Mouse (Mus musculus) spleen, adult 2 months (tissue): ENCODE results near the gene Arf1. TPM values are rescaled to one million over a fixed set of nuclear protein-coding genes. Genes with fewer than 3 reads are reported as not detected.

ENCODE experiments used
- DNase-seq, 2 experiments: peaks; one replicate each; pipeline versions ENCODE4 v3.0.0 to v3.0.0-alpha.2; 2012 to 2021; ENCODE audit warnings: low spot score in 2 of 2, low read depth in 1 of 2
- H3K27ac ChIP-seq: fragments of 200-500 bp; 2 replicates; pipeline ENCODE4 v1.5.1; 2012; ENCODE audit warnings: low read length, inconsistent platforms; ENCODE audit not compliant: insufficient read depth
- H3K27me3 ChIP-seq: fragments of 200-500 bp; 2 replicates; pipeline ENCODE4 v1.6.1; 2012; ENCODE audit warnings: mild to moderate bottlenecking, moderate library complexity, low read length, inconsistent platforms; ENCODE audit not compliant: control insufficient read depth, insufficient read depth
- H3K36me3 ChIP-seq: fragments of 200-500 bp; 2 replicates; pipeline ENCODE4 v1.6.1; 2012; ENCODE audit warnings: mild to moderate bottlenecking, low read length, inconsistent platforms; ENCODE audit not compliant: control insufficient read depth, insufficient read depth
- H3K4me1 ChIP-seq: fragments of 200-500 bp; 2 replicates; pipeline ENCODE4 v1.6.1; 2011; ENCODE audit warnings: inconsistent platforms; ENCODE audit not compliant: control insufficient read depth, insufficient read depth, insufficient read length
- H3K4me3 ChIP-seq: fragments of 200-500 bp; 2 replicates; pipeline ENCODE4 v1.5.1; 2011; ENCODE audit warnings: mild to moderate bottlenecking, inconsistent platforms; ENCODE audit not compliant: insufficient read depth, insufficient read length; ENCODE audit errors: extremely low read depth
- CTCF ChIP-seq: fragments of 200-500 bp; IDR thresholded peaks from 2 replicates; pipeline ENCODE4 v1.5.1; 2011; ENCODE audit warnings: mild to moderate bottlenecking, inconsistent platforms; ENCODE audit not compliant: insufficient read depth, insufficient read length, insufficient replicate concordance; ENCODE audit errors: extremely low read depth
- POLR2A ChIP-seq: fragments of 200-500 bp; IDR thresholded peaks from 2 replicates; pipeline ENCODE4 v1.6.1; 2011; ENCODE audit warnings: low read depth, low read length, inconsistent platforms
- WGBS: fragments of 180-500 bp; shearing (Covaris S2); methylation state at CpG from one replicate; pipeline ENCODE4 v1.1.7; 2018; 5-methylcytosine and 5-hydroxymethylcytosine counted together
- polyA plus RNA-seq: library from polyadenylated mRNA; depleted of rRNA; stranded (reverse); fragments of >200 nt; gene quantifications from 2 replicates; pipeline ENCODE4 v1.2.3, GENCODE M21; 2012; rRNA removed

Gene Arf1
- 252 and 312 TPM in 2 replicates for polyA plus RNA-seq

DNA sequence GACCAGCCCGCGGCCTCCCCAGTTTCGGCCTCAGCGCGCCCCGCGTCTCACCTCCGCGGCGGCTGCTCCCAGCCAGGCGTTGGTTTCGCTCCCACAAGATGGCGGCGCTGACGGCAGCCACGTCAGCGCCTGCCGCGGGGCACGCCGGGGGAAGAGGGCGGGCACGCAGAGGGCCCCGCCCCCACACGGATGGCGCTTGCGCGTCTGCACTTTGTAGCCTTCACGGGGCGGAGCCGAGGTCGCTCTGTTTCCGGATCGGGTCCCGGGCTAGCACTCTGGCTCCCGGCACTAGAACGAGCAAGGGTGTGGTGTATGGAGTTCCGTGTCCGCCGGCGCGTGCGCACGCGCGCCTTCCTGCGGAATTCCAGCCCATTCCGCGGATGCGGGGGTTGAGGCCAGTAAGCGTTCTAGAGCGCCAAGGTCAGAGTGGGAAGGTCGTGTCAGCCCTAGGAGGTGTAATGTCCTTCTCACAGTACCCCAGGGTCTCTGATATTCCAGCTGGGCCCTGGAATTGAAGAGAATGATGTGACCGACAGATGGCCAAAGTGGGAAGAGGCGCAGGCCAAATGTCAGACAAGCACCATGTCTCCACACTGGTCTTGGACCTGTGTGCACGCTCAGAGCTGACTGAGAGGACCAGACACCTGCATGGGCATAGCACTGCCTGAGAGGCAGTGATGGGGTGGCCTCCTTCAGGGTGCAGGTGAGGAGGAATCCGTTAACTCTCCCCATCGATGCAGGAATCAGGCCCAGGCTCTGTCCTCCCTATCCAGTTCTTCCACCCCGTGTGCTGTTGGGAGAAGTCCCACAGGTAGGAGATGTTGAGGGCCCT lies at the start of gene Arf1:
Gene Arf1 (minus strand): TSS at position 149 of the 832 bp plus-strand sequence.
- Histone ChIP-seq H3K4me1 (peaks cover 13% of the 10 kb centered on the region; the same call in 1 of the 2 replicates), H3K36me3 (no peaks in the 10 kb centered on the region), H3K4me3 (peak within 1 kb of the TSS; percentile 80), H3K27ac (peak within 1 kb of the TSS; percentile 95), H3K27me3 (no peaks in the 10 kb centered on the region)
- WGBS, result 6% methylated on average over 55 of the region's 59 CpGs
- TF ChIP-seq POLR2A, result peak; percentile 89
- TF ChIP-seq CTCF, result no peak
- DNase-seq, result peak; percentile 85 to 94

GRCm38 (mm10) chr11:59276877-59277276 lies 48.8 kb upstream of the Arf1 start:
- Histone ChIP-seq H3K27me3 (no peaks in the 10 kb centered on the region), H3K4me1 (no peaks in the 10 kb centered on the region), H3K4me3 (no peak overlapping the region), H3K36me3 (no peaks in the 10 kb centered on the region), H3K27ac (no peak overlapping the region)
- TF ChIP-seq POLR2A (no peak), CTCF (no peak)
- no peak for DNase-seq
- WGBS, result 36% methylated on average over 2 of the region's 2 CpGs

- TF ChIP-seq POLR2A (no peak), CTCF (no peak)
- DNase-seq, result no peak
- no peaks in the 10 kb centered on the region for H3K27me3 ChIP-seq
- no peak overlapping the region for H3K27ac ChIP-seq
- H3K4me3 ChIP-seq, result no peak overlapping the region
- WGBS, result 62% methylated on average over 3 of the region's 3 CpGs
- H3K36me3 ChIP-seq, result no peaks in the 10 kb centered on the region
- no peaks in the 10 kb centered on the region for H3K4me1 ChIP-seq
Measured at GRCm38 (mm10) chr11:59274184-59274583, 46.1 kb upstream of the Arf1 start.

DNA sequence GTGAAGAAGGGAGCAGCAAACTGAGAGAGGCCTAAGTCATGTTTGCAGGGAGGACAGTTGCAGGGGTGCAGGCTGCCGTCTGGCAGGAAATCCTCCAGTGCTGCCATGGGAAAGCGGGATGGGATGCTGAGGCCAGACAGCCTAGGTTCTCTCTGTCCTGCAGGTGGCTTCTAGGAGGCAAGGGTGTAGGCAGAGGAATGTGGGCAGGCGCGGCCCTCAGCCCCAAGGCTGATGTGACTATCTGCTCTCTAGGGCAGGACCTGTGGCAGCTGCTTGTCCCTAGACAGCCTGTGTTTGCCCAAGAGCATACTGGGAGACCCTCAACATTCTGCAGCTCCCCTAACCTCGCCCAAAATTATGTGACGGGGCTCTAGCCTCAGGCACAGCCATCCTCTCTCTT lies 38.7 kb upstream of the Arf1 start:
- H3K4me3 ChIP-seq, result no peak overlapping the region
- no peak for DNase-seq
- no peaks in the 10 kb centered on the region; the same call in 1 of the 2 replicates for H3K4me1 ChIP-seq
- TF ChIP-seq CTCF, result no peak
- TF ChIP-seq POLR2A, result no peak
- 58% methylated on average over 6 of the region's 6 CpGs for WGBS
- H3K27me3 ChIP-seq, result peaks cover 9% of the 10 kb centered on the region
- no peaks in the 10 kb centered on the region for H3K36me3 ChIP-seq
- H3K27ac ChIP-seq, result no peak overlapping the region

DNA sequence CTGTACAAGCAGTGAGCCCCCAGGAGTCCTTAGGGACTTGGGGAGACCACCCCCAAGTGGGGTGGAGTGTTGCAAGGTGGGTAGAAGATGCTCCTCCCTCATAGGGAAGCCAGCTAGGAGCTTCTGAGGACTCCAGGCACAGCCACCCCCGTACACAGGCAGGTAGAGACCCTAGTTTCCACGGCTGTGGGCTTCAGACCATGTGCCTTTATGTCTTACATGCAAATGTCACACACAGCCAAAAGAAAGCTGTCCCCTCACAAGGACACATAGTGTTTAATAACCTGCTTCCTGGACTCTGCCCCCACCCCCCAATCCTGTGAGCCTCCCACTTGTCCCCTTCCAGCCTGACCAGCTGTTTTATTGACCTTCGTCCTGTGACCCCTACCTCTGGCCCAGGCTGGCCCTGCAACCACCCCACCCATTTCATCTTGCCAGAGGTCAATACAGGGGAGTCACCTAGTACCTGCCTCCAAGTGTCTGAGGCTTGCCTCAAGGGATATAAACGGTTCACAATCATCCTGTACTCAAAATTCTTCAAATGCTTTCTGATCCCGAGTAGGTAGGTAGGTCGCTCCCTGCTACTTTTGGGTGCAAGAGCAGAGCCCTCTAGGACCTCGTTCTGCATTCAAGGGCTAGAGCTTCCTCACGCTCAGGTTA lies 37.2 kb upstream of the Arf1 start:
- H3K27me3 ChIP-seq, result peaks cover 9% of the 10 kb centered on the region
- H3K4me1 ChIP-seq, result no peaks in the 10 kb centered on the region; the same call in 1 of the 2 replicates
- no peak overlapping the region for H3K27ac ChIP-seq
- no peak overlapping the region for H3K4me3 ChIP-seq
- no peak for DNase-seq
- no peaks in the 10 kb centered on the region for H3K36me3 ChIP-seq
- WGBS, result 77% methylated on average over 8 of the region's 8 CpGs
- TF ChIP-seq CTCF (no peak), POLR2A (no peak)

DNA sequence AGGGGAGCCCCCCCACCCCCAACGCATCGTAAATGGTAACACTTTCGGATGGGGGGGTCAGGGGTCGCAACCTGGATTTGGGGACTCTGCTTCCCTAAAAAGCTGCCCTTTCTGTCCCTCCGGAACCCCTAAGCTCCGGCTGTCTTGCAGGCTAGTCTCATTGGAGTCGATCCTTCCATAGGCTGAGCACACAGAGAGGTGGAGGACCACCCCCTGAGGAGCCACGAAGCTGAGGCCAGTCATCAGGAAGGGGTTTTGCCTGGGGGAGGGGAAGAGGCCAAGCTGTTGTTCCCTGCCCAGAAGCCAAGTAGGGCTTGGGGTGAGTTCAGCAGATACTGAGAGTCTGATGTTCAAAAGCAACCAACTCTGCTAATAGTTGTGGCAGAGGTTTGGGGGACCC lies 36.5 kb upstream of the Arf1 start:
- 19% methylated on average over 8 of the region's 8 CpGs for WGBS
- TF ChIP-seq POLR2A, result no peak
- H3K4me1 ChIP-seq, result no peaks in the 10 kb centered on the region; the same call in 1 of the 2 replicates
- H3K36me3 ChIP-seq, result no peaks in the 10 kb centered on the region
- no peak overlapping the region for H3K4me3 ChIP-seq
- no peak overlapping the region for H3K27ac ChIP-seq
- peaks cover 9% of the 10 kb centered on the region for H3K27me3 ChIP-seq
- DNase-seq, result no peak
